Mouse (Mus musculus) erythroblast, adult 5-6 weeks (primary cell): Measurements from ENCODE around the gene Slc26a1. TPM values are rescaled to one million over a fixed set of nuclear protein-coding genes. Genes with fewer than 3 reads are reported as not detected.
"Not testable (repeated sequence)": the region's sequence is repeated elsewhere in the genome, so short reads cannot be mapped to it uniquely, and the experiment has no call there.

Experiments used
- ATAC-seq: replicated peaks from 2 replicates; pipeline ENCODE4 v1.8.0; 2016; ENCODE audit warnings: moderate number of reproducible peaks, mild to moderate bottlenecking, moderate TSS enrichment, inconsistent platforms; ENCODE audit not compliant: poor library complexity, low FRiP score, severe bottlenecking
- total RNA-seq, 2 experiments: library from RNA; stranded (forward) in 1 of 2; stranded (reverse) in 1 of 2; fragments of 150-400 nt in 1 of 2; fragments of 200-764, 138-1000 nt in 1 of 2; gene quantifications; 2 replicates each; pipeline versions ENCODE4 v1.2.3 to v1.2.4; 2015 to 2017; ENCODE audit warnings: low replicate concordance in 2 of 2

Gene Slc26a1
- total RNA-seq, 2 experiments from 2014 or later: 0.38 to 0.68 TPM

DNA sequence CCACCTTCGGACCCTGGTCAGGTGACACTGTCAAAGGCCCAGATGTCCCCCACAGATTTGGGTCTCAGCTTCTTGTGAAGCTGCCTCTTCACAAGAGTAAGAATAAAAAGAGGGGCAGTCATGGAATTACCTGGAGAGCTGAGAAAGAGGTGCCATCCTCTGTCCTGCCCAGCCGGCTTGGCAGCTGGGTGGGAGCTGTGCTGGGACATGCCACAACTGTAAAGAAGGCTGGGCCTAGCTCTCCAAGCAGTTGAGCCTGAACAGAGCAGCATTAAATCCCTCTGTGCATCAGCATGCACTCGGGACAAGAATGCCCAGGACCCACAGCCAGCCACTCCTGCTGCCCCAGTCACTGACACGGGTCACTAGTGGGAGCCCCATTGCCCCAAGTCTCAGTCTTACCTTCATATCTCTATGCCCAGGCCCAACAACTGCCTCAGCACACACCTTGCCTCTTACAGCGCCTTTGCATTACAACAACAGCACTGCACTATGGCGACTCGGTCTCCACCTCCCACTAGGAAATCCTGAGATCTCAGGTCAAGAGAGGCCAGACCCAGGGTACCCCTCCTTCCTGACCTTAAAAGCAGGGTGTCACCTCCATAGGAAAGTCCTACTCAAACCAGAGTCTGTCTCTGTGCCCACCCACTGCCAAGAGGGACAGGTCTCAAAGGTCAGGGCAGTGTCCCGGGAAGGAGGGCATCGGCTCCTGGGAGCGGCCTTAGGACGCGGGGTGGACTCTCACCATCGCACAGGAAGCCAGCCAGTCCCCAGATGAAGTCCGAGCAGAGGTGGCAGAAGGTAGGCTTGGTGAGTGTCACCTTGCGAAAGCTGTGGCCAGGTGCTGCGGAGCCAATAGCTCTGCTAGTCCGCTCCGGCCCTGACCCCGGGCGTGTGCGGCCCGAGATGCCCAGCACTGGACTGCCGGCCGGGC is 15.4 kb downstream of the Slc26a1 start, which contains the start of gene Idua:
Gene Idua, plus strand, starts transcription at position 634 of the 934 bp plus-strand sequence.
- peak; percentile 49 for ATAC-seq

GRCm38 (mm10) chr5:108658611-108659010 is 16.8 kb downstream of the Slc26a1 start:
- no peak for ATAC-seq

DNA sequence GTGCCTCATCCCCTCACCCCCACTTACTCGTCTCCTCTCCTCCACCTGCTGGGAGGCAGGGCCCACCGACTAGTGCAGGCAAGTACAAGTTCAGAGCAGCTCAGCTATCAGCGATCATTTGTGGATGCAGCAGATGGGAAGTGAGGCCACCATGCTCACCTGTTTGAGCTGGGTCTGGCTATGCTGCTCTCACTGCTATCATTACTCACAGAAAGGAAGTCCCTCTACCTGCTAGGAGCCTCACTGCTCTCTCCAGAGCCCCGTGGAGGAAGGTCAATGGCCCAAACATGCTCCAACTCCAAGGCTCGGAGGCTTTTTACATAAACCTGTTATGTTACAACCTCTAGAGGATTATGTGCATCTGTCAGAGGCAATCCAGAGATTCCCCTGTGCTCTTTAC is 18.0 kb downstream of the Slc26a1 start:
- ATAC-seq: no peak

DNA sequence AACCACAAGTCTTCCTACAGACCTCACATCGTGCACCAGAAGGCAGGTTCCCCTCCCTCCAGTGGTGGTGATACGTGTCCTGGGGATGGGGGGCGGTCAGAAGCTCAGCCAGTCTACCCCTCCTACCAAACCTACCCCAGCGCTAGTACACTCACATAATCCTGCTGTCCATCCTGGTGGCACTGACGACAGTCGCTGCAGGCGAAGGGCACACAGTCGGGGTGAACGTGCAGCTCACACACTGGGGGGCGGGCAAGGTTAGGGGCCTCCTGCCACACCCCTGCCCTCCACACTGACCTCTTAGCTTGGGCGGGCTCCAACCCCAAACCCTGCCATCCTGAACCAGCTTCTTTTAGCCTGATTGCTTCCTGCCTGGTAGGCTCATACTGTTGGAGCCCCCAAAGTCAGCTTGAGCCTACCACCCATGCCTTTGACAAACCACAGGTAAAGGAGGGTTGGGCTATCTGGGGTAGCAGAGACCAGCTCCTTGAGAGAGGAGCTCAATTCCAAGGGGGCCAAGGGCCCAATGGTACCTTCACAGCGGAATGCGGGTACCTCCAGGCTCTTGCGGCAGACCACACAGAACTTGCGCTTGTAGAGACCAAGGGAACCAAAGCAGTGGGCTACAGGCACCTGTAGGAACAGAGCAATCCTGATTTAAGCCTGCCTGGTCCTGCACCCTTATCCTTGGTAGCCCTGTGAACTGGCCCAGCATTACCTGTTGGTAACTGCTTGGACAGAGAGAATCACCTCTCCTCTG is 19.3 kb downstream of the Slc26a1 start:
- ATAC-seq: no peak

DNA sequence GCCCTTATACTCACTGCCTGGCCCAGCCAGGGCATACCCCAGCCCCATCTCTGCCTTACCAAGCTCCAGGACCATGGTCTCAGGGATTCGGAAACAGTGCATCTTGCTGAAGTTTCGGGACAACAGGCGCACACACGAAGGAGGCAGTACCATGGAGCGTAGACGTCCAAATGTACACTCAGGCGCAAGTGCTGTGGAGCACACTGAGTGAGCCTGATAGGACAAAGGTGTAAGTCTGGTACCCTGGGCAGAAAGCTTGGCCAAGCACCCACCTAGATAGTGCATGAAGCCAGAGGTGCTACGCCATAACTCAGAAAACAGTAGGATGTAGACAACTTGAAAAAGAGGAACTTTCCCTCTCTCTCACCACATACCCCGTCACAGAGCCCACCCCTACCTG is 20.0 kb downstream of the Slc26a1 start:
- ATAC-seq: no peak

DNA sequence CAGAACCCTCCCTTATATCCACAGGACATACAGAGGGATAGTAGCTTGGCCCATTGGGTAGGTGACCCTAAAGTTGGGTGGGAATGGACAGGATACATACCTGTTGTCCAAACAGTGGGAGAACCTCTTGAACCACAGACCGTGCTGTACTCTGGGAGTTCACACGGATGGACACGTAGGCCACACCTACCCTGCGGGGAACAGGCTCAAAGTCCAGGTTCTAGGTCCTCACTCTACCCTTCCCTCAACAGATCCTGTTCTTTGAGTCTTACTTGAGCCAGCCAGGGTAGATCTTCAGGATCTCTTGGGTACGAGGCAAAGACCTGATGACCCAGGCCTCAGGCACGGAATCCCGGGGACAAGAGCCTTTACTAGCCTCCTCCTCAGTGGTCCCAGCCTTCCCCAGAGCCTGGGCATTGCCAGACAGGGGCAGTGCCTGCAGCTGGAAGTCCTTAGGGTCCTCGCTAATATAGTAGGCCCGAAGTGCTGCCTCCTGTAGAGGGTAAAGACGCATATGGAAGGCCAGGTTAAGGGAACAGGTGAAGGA is 20.9 kb downstream of the Slc26a1 start:
- no peak for ATAC-seq

DNA sequence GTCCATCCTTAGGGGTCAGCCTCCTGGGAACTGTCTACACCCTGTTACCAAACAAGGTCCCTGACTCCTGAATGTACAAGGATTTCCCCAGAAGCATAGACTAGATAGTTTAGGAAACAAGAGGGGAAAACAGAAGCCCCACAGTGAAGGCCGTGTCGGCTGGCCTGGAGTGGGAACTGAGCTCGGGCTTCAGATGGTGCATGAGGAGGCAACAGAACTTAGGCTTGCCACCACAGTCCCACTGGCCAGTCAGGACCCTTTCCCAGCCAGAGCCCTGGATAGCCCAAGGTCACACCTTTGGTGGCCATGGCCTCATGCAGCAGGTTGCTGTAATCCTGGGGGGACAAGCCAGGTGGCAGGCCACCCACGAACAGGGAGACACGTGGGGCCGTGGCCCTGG is 22.0 kb downstream of the Slc26a1 start:
- no peak for ATAC-seq

- peak; percentile 78 for ATAC-seq
These were observed 23.5 kb downstream of the Slc26a1 start for GRCm38 (mm10) chr5:108651823-108652222.

DNA sequence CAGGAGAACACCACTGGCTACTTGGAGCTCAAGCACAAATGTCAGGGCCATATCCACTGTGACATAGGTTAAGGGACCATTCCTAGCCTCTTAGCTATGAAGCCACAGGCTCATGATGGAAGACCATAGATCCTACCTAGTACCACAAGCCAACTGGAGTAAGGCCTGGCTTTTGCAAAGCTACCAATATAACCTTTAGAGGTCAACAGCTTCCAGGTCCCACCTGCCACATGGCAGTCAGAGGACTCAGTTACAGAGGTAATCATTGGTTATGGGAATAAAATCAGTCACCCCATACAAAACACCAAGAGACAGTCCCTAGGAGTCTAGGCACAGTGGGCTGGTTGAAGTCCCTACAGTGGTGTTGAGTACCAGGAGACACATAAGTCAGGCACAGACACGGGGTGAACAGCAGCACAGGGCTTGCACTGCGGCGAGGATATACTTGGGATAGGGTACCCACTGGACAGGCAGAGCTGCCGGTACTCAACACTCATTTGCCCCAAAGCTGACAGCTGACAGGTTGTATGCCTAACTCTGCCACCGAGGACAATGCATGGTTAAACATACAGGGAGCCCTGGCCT is 24.1 kb downstream of the Slc26a1 start:
- no peak for ATAC-seq

DNA sequence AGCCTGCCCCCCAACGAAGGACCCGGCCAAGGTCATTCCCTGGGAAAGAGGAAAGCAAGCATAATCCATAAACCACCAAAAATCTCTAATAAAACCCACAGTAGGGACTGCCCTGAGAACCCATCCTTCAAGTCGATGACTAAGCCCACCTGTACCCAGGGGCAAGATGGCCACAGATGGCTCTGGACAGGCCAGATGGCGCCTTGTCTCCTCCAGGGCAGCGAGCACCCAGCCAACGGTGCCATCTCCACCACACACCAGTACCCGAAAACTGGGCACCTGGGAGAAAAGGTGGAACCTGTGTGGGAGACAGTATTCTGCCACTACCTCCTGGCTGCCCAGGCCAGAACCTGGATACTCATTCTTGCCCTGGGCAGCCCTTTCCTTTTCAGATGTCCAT is 25.0 kb downstream of the Slc26a1 start:
- no peak for ATAC-seq

DNA sequence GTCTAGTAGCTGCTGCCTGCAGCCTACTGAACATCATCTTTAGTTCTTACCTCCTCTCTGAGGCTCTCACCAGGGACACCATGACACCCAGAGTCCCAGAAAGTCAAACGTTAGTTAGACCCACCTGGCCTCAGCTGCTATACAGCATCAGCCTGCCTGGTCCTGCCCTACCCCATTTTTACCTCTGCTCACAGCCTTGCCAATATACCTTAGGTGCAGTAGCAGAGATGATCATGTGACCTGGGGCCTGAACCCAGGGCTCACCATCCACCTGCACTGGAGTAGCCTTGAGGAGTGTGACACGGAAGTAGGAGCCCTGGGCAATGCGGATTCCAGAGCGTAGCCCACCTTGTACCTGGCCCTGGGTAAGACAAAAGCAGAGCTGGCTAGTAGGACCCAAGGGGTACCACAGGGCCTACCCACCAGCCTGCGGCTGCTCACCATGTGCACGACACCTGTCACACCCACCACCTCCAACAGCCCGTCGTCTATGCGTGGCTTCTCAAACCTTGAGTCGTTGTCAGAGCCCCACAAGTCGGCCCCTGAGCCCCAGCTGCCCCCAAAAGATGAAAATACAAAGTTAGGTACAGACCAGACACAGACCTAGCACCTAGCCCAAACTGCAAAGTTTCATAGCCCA is 26.3 kb downstream of the Slc26a1 start:
- no peak for ATAC-seq

- no peak for ATAC-seq
These were observed 27.4 kb downstream of the Slc26a1 start for GRCm38 (mm10) chr5:108647820-108648465.

DNA sequence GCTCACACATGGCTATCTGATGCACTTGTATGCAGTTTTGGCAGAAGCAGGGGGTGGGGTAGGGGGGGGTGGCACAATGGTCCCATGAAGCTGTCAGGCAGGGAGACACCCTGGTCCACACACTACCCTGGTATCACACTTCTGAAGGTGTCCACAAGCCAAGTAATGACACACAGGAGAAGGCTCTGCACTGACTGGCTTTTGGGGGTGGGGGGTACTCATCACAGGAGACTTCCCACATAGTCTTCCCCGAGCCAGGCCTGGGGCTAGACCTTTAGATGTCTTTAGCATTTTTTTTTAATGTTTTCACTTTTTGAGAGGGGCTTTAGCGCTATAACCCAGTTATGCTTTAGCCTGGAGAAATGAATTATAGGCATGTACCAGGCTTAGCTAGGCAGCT is 28.1 kb downstream of the Slc26a1 start:
- ATAC-seq: no peak

- ATAC-seq: no peak
These were observed 29.1 kb downstream of the Slc26a1 start for GRCm38 (mm10) chr5:108646343-108646660.

DNA sequence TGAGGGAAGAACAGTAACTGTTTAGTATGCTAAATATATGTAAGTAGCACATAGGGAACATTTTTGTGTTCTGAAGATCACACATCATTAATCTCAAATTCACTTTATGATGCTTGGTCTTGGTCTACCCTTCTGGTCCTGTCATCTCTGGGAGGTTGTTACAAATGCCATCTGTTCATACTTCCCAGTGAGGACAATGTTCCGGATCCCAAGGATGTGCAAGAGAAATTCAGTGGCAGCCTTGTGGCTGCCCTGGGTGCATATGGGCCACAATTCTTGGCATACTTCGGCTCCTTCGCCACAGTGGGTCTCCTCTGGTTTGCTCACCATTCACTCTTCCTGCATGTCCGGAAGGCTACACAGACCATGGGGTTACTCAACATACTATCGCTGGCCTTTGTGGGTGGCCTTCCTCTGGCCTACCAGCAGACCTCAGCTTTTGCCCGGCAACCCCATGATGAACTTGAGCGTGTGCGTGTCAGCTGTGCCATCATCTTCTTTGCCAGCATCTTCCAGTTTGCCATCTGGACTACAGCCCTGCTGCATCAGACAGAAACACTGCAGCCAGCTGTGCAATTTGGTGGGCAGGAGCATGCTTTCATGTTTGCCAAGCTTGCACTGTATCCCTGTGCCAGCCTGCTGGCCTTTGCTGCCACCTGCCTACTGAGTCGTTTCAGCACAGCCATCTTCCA is 29.6 kb downstream of the Slc26a1 start:
- ATAC-seq: no peak

DNA sequence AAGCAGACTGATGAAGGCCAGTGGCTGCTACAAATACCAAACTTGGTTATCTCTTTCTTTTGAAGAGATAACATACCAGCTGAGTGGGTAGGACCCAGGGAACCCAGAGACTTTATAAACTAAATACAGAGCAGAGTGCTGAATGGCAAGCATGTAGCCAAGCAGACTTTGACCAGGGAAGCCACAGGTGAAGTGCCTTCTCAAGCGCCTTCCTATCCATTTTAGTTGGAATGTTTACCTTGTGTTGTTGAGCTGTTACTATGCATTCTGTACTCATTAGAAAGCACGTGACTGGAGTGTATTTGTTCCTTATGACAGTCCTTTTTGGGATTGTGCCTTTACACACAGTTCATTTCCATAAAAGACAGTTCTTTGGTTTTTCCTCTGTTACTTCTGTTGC is 31.7 kb downstream of the Slc26a1 start:
- no peak for ATAC-seq

- no peak for ATAC-seq
These were observed 39.2 kb downstream of the Slc26a1 start for GRCm38 (mm10) chr5:108636172-108636571.

DNA sequence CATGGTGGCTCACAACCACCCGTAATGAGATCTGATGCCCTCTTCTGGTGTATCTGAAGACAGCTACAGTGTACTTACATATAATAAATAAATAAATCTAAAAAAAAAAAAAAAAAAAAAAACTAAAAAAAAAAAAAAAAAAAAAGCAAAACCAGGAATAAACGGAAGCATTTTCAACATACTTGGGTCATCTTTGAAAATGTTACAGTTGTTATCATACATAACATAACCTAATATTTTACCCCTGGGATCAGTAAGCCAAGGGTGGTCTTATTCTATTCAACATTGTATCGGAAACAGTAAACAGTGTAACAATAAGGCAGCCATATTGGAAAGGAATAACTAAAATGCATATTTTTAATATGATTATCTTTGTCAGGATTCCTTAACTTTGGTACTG is 41.3 kb downstream of the Slc26a1 start:
- not testable (repeated sequence) for ATAC-seq

DNA sequence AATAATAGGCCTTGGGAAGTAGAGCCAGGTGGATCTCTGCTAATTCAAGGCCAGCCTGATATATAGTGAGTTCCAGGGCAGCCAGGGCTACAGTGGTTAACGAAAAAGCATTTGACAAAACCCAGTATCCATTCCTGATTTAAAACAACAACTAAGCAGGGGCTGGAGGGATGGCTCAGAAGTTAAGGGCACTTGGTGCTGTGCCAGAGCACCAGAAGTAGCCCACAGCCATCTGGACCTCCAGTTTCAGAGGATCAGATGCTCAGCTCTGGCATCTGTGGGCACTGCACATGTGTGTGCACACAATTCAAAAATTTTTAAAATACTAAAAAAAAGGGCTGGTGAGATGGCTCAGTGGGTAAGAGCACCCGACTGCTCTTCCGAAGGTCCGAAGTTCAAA is 41.7 kb downstream of the Slc26a1 start:
- no peak for ATAC-seq
